Mouse (Mus musculus) spleen, adult 2 months (tissue): ENCODE data around the gene Rlbp1. TPM values are rescaled to one million over a fixed set of nuclear protein-coding genes. Genes with fewer than 3 reads are reported as not detected.

ENCODE experiments used
- DNase-seq, 2 experiments: peaks; one replicate each; pipeline versions ENCODE4 v3.0.0 to v3.0.0-alpha.2; 2012 to 2021; ENCODE audit warnings: low spot score in 2 of 2, low read depth in 1 of 2
- H3K27ac ChIP-seq: fragments of 200-500 bp; 2 replicates; pipeline ENCODE4 v1.5.1; 2012; ENCODE audit warnings: low read length, inconsistent platforms; ENCODE audit not compliant: insufficient read depth
- H3K27me3 ChIP-seq: fragments of 200-500 bp; 2 replicates; pipeline ENCODE4 v1.6.1; 2012; ENCODE audit warnings: mild to moderate bottlenecking, moderate library complexity, low read length, inconsistent platforms; ENCODE audit not compliant: control insufficient read depth, insufficient read depth
- H3K36me3 ChIP-seq: fragments of 200-500 bp; 2 replicates; pipeline ENCODE4 v1.6.1; 2012; ENCODE audit warnings: mild to moderate bottlenecking, low read length, inconsistent platforms; ENCODE audit not compliant: control insufficient read depth, insufficient read depth
- H3K4me1 ChIP-seq: fragments of 200-500 bp; 2 replicates; pipeline ENCODE4 v1.6.1; 2011; ENCODE audit warnings: inconsistent platforms; ENCODE audit not compliant: control insufficient read depth, insufficient read depth, insufficient read length
- H3K4me3 ChIP-seq: fragments of 200-500 bp; 2 replicates; pipeline ENCODE4 v1.5.1; 2011; ENCODE audit warnings: mild to moderate bottlenecking, inconsistent platforms; ENCODE audit not compliant: insufficient read depth, insufficient read length; ENCODE audit errors: extremely low read depth
- CTCF ChIP-seq: fragments of 200-500 bp; IDR thresholded peaks from 2 replicates; pipeline ENCODE4 v1.5.1; 2011; ENCODE audit warnings: mild to moderate bottlenecking, inconsistent platforms; ENCODE audit not compliant: insufficient read depth, insufficient read length, insufficient replicate concordance; ENCODE audit errors: extremely low read depth
- POLR2A ChIP-seq: fragments of 200-500 bp; IDR thresholded peaks from 2 replicates; pipeline ENCODE4 v1.6.1; 2011; ENCODE audit warnings: low read depth, low read length, inconsistent platforms
- WGBS: fragments of 180-500 bp; shearing (Covaris S2); methylation state at CpG from one replicate; pipeline ENCODE4 v1.1.7; 2018; 5-methylcytosine and 5-hydroxymethylcytosine counted together
- polyA plus RNA-seq: library from polyadenylated mRNA; depleted of rRNA; stranded (reverse); fragments of >200 nt; gene quantifications from 2 replicates; pipeline ENCODE4 v1.2.3, GENCODE M21; 2012

Rlbp1 gene
- polyA plus RNA-seq, 1 experiment, result not detected

- Histone ChIP-seq H3K27ac (no peak overlapping the region), H3K36me3 (no peaks in the 10 kb centered on the region), H3K4me3 (no peak overlapping the region), H3K27me3 (no peaks in the 10 kb centered on the region), H3K4me1 (no peaks in the 10 kb centered on the region)
- 91% methylated on average over 5 of the region's 5 CpGs for WGBS
- TF ChIP-seq POLR2A (no peak), CTCF (no peak)
- no peak for DNase-seq
Observed at GRCm38 (mm10) chr7:79375594-79375993, 11.3 kb downstream of the Rlbp1 start.

- TF ChIP-seq POLR2A (no peak), CTCF (no peak)
- no peak for DNase-seq
- no peak overlapping the region for H3K4me3 ChIP-seq
- H3K36me3 ChIP-seq, result no peaks in the 10 kb centered on the region
- no peaks in the 10 kb centered on the region for H3K4me1 ChIP-seq
- H3K27me3 ChIP-seq, result no peaks in the 10 kb centered on the region
- H3K27ac ChIP-seq, result no peak overlapping the region
Observed at GRCm38 (mm10) chr7:79374017-79374416, 12.8 kb downstream of the Rlbp1 start.

GRCm38 (mm10) chr7:79371321-79371879, 15.4 kb downstream of the Rlbp1 start:
- WGBS, result 9% methylated on average over 10 of the region's 10 CpGs
- no peaks in the 10 kb centered on the region for H3K36me3 ChIP-seq
- no peak overlapping the region for H3K27ac ChIP-seq
- H3K4me1 ChIP-seq, result no peaks in the 10 kb centered on the region
- peak in 1 of 2 experiments; percentile 73 for DNase-seq
- TF ChIP-seq POLR2A (no peak), CTCF (peak; percentile 87; the same call in 1 of the 2 replicates)
- no peaks in the 10 kb centered on the region for H3K27me3 ChIP-seq
- H3K4me3 ChIP-seq, result no peak overlapping the region

- DNase-seq, result no peak
- no peaks in the 10 kb centered on the region for H3K36me3 ChIP-seq
- no peak overlapping the region for H3K27ac ChIP-seq
- 63% methylated on average over 4 of the region's 4 CpGs for WGBS
- no peak overlapping the region for H3K4me3 ChIP-seq
- TF ChIP-seq CTCF (no peak), POLR2A (no peak)
- H3K27me3 ChIP-seq, result no peaks in the 10 kb centered on the region
- H3K4me1 ChIP-seq, result no peaks in the 10 kb centered on the region
Observed at GRCm38 (mm10) chr7:79369416-79369815, 17.4 kb downstream of the Rlbp1 start.

- H3K27ac ChIP-seq, result no peak overlapping the region
- no peak overlapping the region for H3K4me3 ChIP-seq
- 23% methylated on average over 5 of the region's 5 CpGs for WGBS
- H3K36me3 ChIP-seq, result 0 out of 2 replicates have a peak, but pooled peaks cover 2% of the 10 kb centered on the region
- DNase-seq, result no peak
- no peaks in the 10 kb centered on the region for H3K27me3 ChIP-seq
- no peaks in the 10 kb centered on the region for H3K4me1 ChIP-seq
- no peak for TF ChIP-seq POLR2A
- no peak for TF ChIP-seq CTCF
Observed at GRCm38 (mm10) chr7:79368664-79369063, 18.2 kb downstream of the Rlbp1 start.

- peak; percentile 9 to 37 for DNase-seq
- TF ChIP-seq CTCF (no peak), POLR2A (no peak)
- 17% methylated on average over 8 of the region's 8 CpGs for WGBS
Observed at GRCm38 (mm10) chr7:79363370-79364043, 23.3 kb downstream of the Rlbp1 start.

GRCm38 (mm10) chr7:79362830-79363229, 24.0 kb downstream of the Rlbp1 start:
- peaks cover 24% of the 10 kb centered on the region for H3K36me3 ChIP-seq
- WGBS, result 61% methylated on average over 7 of the region's 7 CpGs
- DNase-seq, result no peak
- H3K4me3 ChIP-seq, result no peak overlapping the region
- TF ChIP-seq POLR2A (no peak), CTCF (no peak)
- peaks cover 5% of the 10 kb centered on the region; the same call in 1 of the 2 replicates for H3K4me1 ChIP-seq
- H3K27me3 ChIP-seq, result no peaks in the 10 kb centered on the region
- H3K27ac ChIP-seq, result peak overlapping the region; percentile 26

More at GRCm38 (mm10) chr7:79363370-79364043, 23.3 kb downstream of the Rlbp1 start:
- peaks cover 19% of the 10 kb centered on the region for H3K36me3 ChIP-seq
- H3K4me1 ChIP-seq, result peaks cover 5% of the 10 kb centered on the region; the same call in 1 of the 2 replicates
- H3K27ac ChIP-seq, result peak overlapping the region; percentile 26
- H3K4me3 ChIP-seq, result no peak overlapping the region
- H3K27me3 ChIP-seq, result no peaks in the 10 kb centered on the region
